Mouse (Mus musculus) midbrain, embryonic 12.5 days (tissue): Measurements from ENCODE around the gene Ets2. TPM values are rescaled to one million over a fixed set of nuclear protein-coding genes. Genes with fewer than 3 reads are reported as not detected.
"Not testable (repeated sequence)": the region's sequence is repeated elsewhere in the genome, so short reads cannot be mapped to it uniquely, and the experiment has no call there.

Experiments used
- ATAC-seq: fragments of 200-750 bp; cut with Nextera tagmentation; 2 replicates; pipeline ENCODE4 v1.8.0; 2017; ENCODE audit warnings: low read depth, moderate TSS enrichment, moderate library complexity; ENCODE audit not compliant: low FRiP score
- H3K27ac ChIP-seq: fragments of 300-500 bp; sonication (generic); replicated peaks from 2 replicates; pipeline ENCODE4 v1.5.1; 2016; ENCODE audit warnings: mild to moderate bottlenecking
- H3K27me3 ChIP-seq: fragments of 300-500 bp; sonication (generic); 2 replicates; pipeline ENCODE4 v1.6.1; 2016; ENCODE audit warnings: mild to moderate bottlenecking
- H3K36me3 ChIP-seq: fragments of 300-500 bp; sonication (generic); 2 replicates; pipeline ENCODE4 v1.6.1; 2016
- H3K4me1 ChIP-seq: fragments of 300-500 bp; sonication (generic); 2 replicates; pipeline ENCODE4 v1.6.1; 2016
- H3K4me2 ChIP-seq: fragments of 300-500 bp; sonication (generic); replicated peaks from 2 replicates; pipeline ENCODE4 v1.6.1; 2016; ENCODE audit warnings: mild to moderate bottlenecking, moderate library complexity
- H3K4me3 ChIP-seq: fragments of 300-500 bp; sonication (generic); 2 replicates; pipeline ENCODE4 v1.5.1; 2016; ENCODE audit warnings: mild to moderate bottlenecking
- H3K9ac ChIP-seq: fragments of 300-500 bp; sonication (generic); replicated peaks from 2 replicates; pipeline ENCODE4 v1.6.1; 2016; ENCODE audit warnings: mild to moderate bottlenecking, moderate library complexity
- H3K9me3 ChIP-seq: fragments of 300-500 bp; sonication (generic); 2 replicates; pipeline ENCODE4 v1.6.1; 2016; ENCODE audit warnings: mild to moderate bottlenecking
- WGBS: fragments of 180-500 bp; shearing (Covaris S2); methylation state at CpG from one replicate; pipeline ENCODE4 v1.1.7; 2016; 5-methylcytosine and 5-hydroxymethylcytosine counted together
- polyA plus RNA-seq: library from polyadenylated mRNA; unstranded; fragments of >200 nt; fragmentation: Nextera tagmentation; extraction: Ambion mirVana; gene quantifications from 2 replicates; pipeline ENCODE4 v1.2.1, GENCODE M21; 2016

The Ets2 gene
- polyA plus RNA-seq, 1 experiment from 2014 or later, result 21.2 TPM

DNA sequence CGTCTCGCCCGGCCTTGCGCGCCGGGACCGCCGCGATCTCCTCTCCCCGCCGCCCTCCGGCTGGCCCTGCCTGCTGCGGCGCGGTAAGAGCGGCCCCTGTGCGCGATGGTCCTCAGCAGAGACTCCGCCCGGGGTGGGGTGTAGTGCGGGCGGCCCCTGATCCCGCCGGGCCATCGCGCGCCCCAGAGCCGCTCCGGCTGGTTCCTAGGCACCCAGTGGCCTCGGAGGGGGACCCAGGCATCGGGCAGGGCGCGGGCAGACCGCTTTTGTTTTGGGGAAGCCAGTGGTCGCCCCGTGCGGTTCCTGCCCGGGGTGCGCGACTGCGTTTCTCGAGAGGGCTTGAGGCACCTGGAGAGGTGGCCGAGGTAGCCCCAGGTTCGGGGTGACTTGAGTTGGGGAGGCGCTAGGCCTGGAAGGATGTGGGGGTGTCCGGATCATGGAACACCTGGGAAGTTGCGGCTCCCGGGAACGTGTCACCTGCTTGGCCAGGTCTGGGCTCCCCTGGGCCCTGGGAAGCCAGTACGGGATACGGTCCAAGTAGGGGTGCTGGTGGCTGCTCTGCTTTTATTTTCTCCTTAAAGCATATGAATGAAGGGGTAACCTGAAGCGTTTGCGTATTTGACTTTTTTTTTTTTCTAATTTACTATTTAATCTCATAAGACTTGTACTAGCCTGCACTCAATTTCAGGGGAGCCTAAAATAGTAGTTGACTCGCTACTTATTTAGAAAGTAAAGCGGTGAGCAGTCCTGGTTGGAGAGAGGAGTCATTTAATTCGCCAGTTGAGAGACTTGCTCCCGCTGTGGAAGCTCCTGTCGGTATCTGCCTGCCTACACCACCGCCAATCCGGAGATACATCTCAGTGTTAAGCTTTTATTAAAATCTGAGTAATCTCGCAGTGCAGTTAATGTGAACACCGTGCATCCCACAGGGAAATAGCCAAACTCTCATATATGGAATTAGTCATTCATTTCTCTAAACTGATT is 979 bp downstream of the Ets2 start:
- Histone ChIP-seq H3K27me3 (no peaks in the 10 kb centered on the region; the same call in 1 of the 2 replicates), H3K36me3 (no peaks in the 10 kb centered on the region), H3K4me3 (peak overlapping the region; percentile 80), H3K4me1 (peaks cover 9% of the 10 kb centered on the region; the same call in 1 of the 2 replicates), H3K4me2 (peak overlapping the region; percentile 93), H3K27ac (peak overlapping the region; percentile 78), H3K9ac (peak overlapping the region; percentile 92), H3K9me3 (no peaks in the 10 kb centered on the region)
- 1% methylated on average over 62 of the region's 62 CpGs for WGBS
- peak; percentile 77 for ATAC-seq

DNA sequence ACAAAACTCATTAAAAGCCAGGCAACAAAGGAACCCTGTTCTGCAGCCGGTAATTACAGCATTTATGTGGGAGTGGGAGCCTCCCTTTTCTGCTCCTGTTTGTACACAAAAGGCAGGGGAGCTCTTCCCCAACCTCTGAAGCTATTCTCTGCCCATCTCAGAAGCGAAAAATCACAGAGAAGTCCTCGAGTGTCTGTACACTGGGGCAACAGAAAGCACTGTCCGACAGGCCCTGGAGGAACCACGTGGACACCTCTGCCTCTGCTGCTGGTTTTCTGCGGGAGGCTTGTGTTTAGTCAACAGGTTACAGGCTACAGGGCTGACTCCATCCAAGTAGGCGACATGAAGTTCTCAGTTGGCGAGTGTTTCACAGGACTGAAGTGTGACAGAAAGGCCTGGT is 2.1 kb downstream of the Ets2 start:
- no peak overlapping the region for H3K4me3 ChIP-seq
- no peaks in the 10 kb centered on the region for H3K9me3 ChIP-seq
- 43% methylated on average over 8 of the region's 8 CpGs for WGBS
- no peak for ATAC-seq
- no peak overlapping the region for H3K9ac ChIP-seq
- no peaks in the 10 kb centered on the region for H3K36me3 ChIP-seq
- H3K27ac ChIP-seq, result no peak overlapping the region
- no peaks in the 10 kb centered on the region; the same call in 1 of the 2 replicates for H3K27me3 ChIP-seq
- 0 out of 2 replicates have a peak overlapping the region, but pooled peaks have one; percentile 11 for H3K4me2 ChIP-seq
- H3K4me1 ChIP-seq, result peaks cover 9% of the 10 kb centered on the region; the same call in 1 of the 2 replicates

DNA sequence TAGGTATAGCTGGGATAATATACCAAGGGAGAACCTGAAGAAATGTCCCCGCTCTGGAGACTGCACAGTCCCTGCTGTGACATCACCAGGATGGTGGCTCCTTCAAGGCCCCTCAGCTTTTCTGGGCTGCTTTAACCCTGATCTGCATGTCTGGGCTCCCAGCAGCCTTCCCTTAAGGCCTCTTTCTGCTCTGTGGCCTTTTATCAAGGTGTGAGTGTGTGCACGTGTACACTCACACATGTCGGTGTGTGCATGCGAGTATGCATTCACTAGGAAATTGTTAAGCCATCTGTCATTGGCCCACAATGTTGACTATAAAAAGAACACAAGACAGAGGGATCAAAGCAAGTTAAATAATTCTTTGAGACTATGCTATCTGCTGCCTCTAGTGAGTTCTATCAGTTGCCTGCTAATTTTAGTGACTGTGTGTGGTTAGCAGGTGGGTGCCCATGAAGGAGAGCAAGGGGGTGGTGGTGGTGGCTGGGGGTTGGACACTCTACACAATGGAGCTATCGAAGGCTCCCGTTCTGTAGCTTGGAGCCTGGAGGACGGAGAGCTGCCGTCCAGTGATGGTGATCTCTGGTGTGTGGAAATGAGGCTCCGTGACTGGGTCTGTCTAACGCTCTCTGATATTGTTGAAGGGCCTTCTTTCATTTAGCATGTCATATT is 2.9 kb downstream of the Ets2 start:
- 93% methylated on average over 10 of the region's 10 CpGs for WGBS
- no peak overlapping the region for H3K4me3 ChIP-seq
- no peak overlapping the region for H3K27ac ChIP-seq
- H3K27me3 ChIP-seq, result no peaks in the 10 kb centered on the region; the same call in 1 of the 2 replicates
- H3K4me2 ChIP-seq, result no peak overlapping the region
- no peaks in the 10 kb centered on the region for H3K9me3 ChIP-seq
- no peaks in the 10 kb centered on the region for H3K36me3 ChIP-seq
- H3K4me1 ChIP-seq, result peaks cover 9% of the 10 kb centered on the region; the same call in 1 of the 2 replicates
- no peak overlapping the region for H3K9ac ChIP-seq
- no peak for ATAC-seq

DNA sequence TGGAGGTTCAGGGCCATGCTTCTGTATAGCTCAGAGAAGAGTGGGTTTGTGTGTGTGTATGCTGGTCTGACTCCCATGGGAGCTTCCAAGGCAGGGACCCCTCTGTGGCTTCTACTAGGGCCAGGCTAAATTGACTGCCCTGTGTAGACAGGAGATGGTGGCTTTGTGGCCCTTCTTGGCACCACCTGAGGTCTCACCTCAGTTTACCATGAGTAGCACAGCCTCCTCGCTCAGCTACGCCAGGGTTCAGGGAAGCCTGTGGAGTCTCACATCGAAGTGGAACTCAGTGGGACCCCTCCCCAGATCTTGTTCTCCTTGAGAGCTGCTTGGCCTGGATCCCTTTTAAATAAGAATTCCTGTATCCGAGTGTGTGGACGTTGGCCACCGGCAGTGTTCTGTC is 3.9 kb downstream of the Ets2 start:
- Histone ChIP-seq H3K4me1 (peaks cover 9% of the 10 kb centered on the region; the same call in 1 of the 2 replicates), H3K9me3 (no peaks in the 10 kb centered on the region), H3K9ac (no peak overlapping the region), H3K27me3 (no peaks in the 10 kb centered on the region; the same call in 1 of the 2 replicates), H3K27ac (no peak overlapping the region), H3K4me3 (no peak overlapping the region), H3K4me2 (no peak overlapping the region), H3K36me3 (peaks cover 8% of the 10 kb centered on the region; the same call in 1 of the 2 replicates)
- 94% methylated on average over 6 of the region's 6 CpGs for WGBS
- ATAC-seq, result no peak

DNA sequence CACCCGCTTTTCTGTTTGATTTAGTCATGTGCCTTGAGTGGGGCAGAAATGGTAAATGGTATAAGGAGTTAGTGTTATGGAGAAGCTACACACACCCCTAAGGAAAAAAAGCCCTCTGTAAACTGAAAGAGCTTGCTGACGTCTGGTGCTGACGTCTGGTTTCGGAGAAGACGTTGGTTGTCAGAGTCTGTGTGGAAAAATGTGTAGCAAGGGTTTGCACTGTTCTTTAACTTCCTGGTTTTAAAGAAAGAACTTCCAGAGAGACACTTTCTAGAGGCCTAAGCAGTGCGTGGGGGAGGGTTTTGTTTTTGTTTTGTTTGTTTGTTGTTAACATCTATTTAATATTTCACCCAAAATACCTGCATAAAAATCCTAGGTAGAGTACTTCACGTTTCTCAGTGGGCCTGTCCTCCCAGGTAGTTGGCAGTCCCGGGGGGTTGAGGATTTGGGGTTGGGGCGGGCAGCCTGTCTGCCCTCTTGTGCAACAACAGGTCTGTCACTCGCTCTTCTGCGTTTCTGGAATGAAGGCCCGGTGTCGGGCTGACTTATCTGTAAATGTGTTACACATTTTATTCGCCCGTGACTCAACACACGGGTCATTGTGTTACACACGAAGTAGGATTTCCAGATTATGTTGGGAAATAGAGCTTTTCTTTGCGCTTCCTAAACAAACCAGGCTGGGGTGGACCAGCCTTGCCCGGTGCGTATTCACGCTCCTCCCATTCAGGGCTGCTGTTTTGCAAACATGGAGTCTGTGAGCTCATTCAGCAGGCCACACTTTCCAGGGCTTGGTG is 6.5 kb downstream of the Ets2 start:
- Histone ChIP-seq H3K27me3 (no peaks in the 10 kb centered on the region), H3K9me3 (no peaks in the 10 kb centered on the region), H3K27ac (no peak overlapping the region), H3K36me3 (peaks cover 22% of the 10 kb centered on the region), H3K4me1 (peaks cover 9% of the 10 kb centered on the region; the same call in 1 of the 2 replicates), H3K4me3 (no peak overlapping the region), H3K4me2 (no peak overlapping the region), H3K9ac (no peak overlapping the region)
- WGBS, result 83% methylated on average over 21 of the region's 21 CpGs
- ATAC-seq, result no peak

DNA sequence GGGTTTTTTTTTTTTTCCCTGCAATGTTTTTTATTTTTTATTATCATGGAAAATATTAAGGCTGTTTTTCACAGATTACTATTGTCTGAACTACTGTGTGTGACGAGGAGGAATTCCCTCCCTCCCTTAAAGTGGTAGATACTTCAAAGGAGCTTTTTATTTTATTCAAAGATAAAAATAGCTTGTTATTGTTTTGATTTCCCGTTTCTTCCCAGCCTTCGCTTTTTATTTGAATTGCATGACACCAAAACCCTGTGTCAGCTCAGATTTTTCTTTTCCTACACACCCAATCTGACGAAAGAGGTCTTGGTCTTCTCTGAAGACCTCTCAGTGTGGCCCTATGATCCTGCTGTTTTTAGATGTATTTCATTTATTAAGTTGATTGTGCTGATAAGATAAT is 7.3 kb downstream of the Ets2 start:
- Histone ChIP-seq H3K4me3 (no peak overlapping the region), H3K27me3 (no peaks in the 10 kb centered on the region), H3K9ac (no peak overlapping the region), H3K4me2 (no peak overlapping the region), H3K27ac (no peak overlapping the region), H3K9me3 (no peaks in the 10 kb centered on the region), H3K4me1 (peaks cover 6% of the 10 kb centered on the region; the same call in 1 of the 2 replicates), H3K36me3 (peaks cover 26% of the 10 kb centered on the region)
- 85% methylated on average over 4 of the region's 4 CpGs for WGBS
- ATAC-seq, result no peak

DNA sequence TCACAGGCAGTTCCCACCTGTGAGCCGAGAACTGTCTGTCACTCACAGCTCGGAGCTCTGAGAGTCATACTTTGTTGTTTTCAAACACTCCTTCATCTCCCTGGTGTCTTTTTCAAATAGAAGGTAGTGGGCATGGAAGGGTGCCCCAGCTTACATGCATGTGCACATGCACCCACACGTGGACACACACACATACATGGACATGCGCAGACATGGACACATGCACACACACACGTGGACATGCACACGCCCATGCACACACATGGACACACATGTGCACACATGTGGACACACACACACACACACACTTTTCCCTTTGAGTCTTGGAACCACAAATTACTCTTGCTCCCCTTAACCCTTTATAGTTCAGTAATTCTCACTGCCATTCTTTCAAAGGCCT is 8.3 kb downstream of the Ets2 start:
- H3K36me3 ChIP-seq, result peaks cover 36% of the 10 kb centered on the region
- WGBS, result 92% methylated on average over 6 of the region's 6 CpGs

DNA sequence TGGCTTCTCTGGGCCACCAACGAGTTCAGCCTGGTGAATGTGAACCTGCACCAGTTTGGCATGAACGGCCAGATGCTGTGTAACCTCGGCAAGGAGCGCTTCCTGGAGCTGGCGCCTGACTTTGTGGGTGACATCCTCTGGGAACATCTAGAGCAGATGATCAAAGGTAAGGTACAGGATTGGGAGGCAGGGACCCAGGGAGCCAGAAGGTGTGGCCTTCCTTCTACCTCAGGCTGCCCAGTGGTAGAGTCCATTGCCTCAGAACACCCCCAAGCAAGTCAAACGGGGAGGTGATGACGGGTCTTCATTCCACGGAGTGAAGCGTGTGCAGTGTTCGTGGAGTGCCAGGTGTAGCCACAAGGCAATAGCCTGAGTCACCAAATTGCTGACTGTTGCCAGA is 10.2 kb downstream of the Ets2 start:
- Histone ChIP-seq H3K36me3 (peaks cover 53% of the 10 kb centered on the region), H3K27ac (no peak overlapping the region), H3K9ac (no peak overlapping the region), H3K4me1 (no peaks in the 10 kb centered on the region), H3K9me3 (no peaks in the 10 kb centered on the region), H3K4me2 (no peak overlapping the region), H3K27me3 (no peaks in the 10 kb centered on the region), H3K4me3 (no peak overlapping the region)
- WGBS, result 95% methylated on average over 10 of the region's 10 CpGs
- ATAC-seq, result no peak

More for the DNA sequence above, 8.3 kb downstream of the Ets2 start:
- Histone ChIP-seq H3K9ac (no peak overlapping the region), H3K9me3 (no peaks in the 10 kb centered on the region), H3K27ac (no peak overlapping the region), H3K4me1 (no peaks in the 10 kb centered on the region), H3K4me3 (no peak overlapping the region), H3K27me3 (no peaks in the 10 kb centered on the region), H3K4me2 (no peak overlapping the region)
- ATAC-seq, result no peak

DNA sequence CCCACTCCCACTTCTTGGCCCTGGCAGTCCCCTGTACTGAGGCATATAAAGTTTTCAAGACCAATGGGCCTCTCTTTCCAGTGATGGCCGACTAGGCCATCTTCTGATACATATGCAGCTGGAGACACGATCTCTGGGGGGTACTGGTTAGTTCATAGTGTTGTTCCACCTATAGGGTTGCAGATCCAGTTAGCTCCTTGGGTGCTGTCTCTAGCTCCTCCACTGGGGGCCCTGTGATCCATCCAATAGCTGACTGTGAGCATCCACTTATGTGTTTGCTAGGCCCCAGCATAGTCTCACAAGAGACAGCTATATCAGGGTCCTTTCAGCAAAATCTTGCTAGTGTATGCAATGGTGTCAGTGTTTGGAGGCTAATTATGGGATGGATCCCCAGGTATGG is 11.2 kb downstream of the Ets2 start:
- peaks cover 62% of the 10 kb centered on the region for H3K36me3 ChIP-seq
- H3K9me3 ChIP-seq, H3K9ac ChIP-seq, H3K27me3 ChIP-seq, H3K4me2 ChIP-seq, H3K4me1 ChIP-seq, H3K4me3 ChIP-seq, ATAC-seq, H3K27ac ChIP-seq: not testable (repeated sequence)
- 83% methylated on average over 2 of the region's 2 CpGs for WGBS

DNA sequence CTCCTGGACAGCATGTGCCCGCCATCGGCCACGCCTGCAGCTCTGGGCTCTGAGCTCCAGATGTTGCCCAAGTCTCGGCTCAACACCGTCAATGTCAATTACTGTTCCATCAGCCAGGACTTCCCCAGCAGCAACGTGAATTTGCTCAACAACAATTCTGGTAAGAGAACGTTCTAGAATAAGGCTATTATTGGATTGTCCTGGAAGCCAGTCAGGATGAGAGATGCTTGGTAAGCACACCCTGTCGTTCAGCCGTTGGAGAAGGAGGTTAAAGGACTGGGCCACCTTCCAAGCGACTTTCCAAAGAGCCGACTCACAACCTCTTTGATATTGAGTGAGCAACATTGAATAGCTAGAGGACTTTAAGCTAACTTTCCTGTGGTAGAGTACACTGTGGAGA is 13.2 kb downstream of the Ets2 start:
- Histone ChIP-seq H3K4me1 (no peaks in the 10 kb centered on the region), H3K27ac (no peak overlapping the region), H3K4me3 (no peak overlapping the region), H3K27me3 (no peaks in the 10 kb centered on the region), H3K9me3 (no peaks in the 10 kb centered on the region), H3K9ac (no peak overlapping the region), H3K36me3 (peaks cover 73% of the 10 kb centered on the region), H3K4me2 (no peak overlapping the region)
- 96% methylated on average over 11 of the region's 11 CpGs for WGBS
- no peak for ATAC-seq

DNA sequence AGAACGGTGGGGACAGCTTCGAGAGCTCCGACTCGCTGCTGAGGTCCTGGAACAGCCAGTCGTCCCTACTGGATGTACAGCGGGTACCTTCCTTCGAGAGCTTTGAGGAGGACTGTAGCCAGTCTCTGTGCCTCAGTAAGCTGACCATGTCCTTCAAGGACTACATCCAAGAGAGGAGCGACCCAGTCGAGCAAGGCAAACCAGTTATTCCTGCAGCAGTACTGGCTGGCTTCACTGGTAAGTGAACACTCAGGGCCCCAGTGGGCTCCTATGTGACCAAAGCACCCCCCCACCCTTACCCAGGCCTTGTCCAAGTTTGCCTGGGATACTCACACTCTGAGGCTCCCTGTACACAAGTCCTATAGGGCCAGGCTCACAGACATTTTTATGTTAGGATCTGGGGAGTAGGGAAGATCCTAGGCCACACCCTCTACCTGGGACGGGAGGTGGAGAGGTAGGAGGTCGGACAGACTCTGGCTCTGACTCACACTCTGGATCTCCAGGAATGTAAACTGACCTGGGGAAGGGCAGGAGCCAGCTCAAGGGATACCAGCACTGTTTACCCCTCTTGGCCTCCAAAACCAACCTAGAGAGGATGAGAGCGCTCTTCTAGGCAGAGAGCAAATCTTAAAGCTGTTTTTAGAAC is 14.3 kb downstream of the Ets2 start:
- H3K36me3 ChIP-seq, result peaks cover 76% of the 10 kb centered on the region
- H3K4me3 ChIP-seq, result no peak overlapping the region
- no peaks in the 10 kb centered on the region for H3K4me1 ChIP-seq
- WGBS, result 93% methylated on average over 12 of the region's 12 CpGs
- H3K9ac ChIP-seq, result no peak overlapping the region
- no peaks in the 10 kb centered on the region for H3K27me3 ChIP-seq
- no peak overlapping the region for H3K4me2 ChIP-seq
- no peaks in the 10 kb centered on the region for H3K9me3 ChIP-seq
- no peak overlapping the region for H3K27ac ChIP-seq
- ATAC-seq, result no peak
